Mouse (Mus musculus): Measurements from ENCODE around the gene Tead1.

Gene Tead1

DNA sequence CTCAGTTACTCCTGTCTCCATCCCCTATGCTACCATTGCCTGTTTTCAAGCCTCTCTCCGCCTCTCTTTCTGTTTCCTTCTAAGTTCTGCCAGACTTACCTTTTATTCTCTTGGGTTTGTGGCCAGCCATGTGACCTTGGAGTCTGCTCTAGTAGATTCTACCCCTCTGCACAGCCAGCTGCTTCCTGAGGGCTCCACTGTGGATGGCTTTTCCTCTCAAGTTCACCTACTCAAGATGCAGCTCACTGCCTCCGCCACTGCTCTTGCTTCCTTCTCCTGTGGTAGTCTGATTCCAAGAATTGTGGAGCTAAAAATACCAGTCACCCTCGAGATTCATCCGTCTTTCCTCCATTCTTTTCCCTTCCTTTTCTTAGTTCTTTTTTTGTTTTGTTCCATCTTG, 140.7 kb downstream of the Tead1 start:
- no peak for DNase-seq (ENCODE audit: low spot score)

DNA sequence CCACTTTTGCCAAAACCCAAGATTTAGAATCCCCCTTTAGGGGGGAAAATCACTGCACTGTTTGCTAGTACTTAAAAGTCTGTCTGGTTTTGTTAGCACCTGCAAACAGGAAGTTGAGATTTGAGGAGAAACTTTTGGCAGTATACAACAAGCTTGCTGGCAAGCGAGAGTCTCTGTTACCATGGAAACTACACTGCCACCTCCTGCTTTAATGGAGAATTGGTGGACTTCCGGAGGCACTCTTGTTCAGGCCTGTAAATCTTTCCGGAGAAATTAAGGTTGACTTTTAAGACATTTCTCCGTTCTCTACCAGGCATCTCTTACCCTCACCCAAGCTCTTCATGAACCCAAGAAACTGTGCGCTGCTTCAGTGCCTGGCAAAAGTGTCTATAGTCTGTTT, 143.8 kb downstream of the Tead1 start:
- no peak for DNase-seq (ENCODE audit: low spot score)

DNA sequence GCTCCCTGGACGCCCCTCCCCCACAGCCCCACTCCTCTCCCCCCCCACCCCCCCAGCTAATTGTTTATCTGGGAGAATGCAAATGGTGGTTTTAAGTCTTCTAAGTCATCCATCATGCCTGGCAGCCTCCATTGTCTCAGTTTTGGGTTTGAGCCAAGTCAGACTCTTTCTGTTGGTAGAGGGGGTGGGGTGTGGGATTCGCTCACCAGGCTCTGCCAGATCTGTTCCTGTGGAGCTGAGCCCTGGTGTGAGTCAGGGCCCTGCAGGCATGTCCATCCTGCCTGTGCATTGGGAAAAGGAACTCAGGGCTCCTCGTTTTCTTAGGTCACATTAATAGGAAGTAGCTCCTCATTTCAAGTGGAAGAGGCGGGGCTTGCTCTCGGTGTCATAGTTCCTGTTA, 144.5 kb downstream of the Tead1 start:
- no peak for DNase-seq (ENCODE audit: low spot score)

DNA sequence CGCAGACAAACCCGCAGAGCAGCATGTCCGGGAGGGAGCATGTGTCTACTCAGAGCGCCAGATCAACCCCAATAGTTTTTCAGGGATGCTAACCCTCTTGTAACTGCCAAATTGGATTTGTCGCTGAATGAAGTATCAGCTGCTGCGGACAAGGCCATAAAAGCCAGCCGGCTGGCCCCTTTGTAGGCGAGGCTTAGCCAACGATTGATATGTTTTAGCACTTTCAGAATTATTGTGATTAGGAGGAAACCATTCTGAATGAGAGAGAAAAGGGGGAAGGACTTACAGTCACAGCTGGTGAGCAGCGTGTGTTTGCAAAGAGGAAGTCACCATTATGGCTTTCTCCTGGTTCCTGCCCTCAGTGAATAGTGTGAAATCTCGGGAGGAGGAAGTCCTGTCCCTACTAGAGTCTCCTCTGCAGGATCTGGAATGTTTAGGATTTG, 146.2 kb downstream of the Tead1 start:
- DNase-seq (ENCODE audit: low spot score), result no peak

DNA sequence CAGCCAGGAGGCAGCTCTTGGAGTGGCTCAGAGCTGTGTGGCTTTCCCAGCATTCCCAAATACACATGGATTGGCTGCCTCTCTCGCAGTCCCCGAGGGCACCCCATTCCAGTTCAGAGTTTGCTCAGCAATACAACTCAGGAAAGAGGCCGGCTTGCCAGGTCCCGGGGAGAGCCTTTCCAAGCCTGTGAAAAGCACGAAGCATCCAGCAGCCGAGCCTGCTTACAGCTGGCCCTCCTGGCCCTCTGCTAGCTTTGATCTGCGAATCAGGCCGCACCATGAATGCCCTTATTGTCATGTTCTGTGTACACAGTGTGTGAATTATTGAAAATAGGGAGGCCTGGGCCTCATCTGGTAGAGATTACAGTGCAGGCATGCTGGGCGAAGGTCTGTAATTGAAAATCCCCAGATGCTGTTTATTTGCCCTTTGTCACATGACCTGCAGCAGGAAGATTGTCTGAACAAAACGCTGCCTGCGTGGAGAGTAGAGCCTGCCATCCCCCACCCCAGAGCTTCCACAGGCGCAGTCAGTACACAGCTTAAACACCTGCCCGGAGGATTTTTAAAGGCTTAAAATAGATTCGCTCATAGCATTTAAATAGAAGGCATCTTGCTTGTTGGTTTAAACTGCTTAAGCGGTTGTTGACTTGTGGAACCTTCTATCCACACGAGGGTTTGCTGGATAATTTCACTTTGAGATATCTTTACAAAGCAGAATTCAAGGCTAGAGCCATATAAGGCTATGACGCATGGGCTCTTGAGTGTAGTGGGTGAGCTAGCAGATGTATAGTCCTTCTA, 147.2 kb downstream of the Tead1 start:
- DNase-seq (ENCODE audit: low spot score), result no peak

DNA sequence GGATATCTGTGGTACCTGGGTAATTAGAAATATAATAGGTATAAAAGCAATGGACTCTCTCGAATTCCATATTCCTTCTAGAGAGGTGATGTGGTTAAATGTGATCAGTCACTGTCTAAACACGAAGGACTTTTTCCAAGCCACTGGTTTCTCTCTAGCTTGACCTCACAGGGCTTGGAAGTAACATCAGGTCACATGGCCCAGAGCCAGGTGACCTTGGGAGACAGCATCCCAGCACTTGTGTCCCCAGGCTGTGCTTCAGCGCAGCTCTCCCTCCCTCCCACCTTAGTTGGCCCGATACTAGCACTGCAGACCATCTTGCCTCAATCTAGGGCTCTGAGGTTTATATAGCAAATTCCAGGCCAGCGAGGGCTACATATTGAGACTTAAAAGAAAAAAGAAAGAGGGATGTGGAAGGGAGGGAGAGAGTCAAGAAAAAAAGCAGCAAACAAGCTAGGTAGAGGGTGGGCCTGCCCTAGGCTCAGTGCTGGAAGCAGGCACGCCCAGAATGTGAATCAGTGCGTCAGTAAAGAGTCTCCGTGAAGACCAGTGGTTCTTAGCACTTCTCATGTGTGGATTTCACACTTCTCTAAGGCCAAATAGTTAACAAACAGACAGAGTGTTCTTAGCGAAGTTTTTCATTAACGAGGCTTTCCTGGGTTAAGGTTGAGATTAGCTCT, 149.0 kb downstream of the Tead1 start:
- DNase-seq (ENCODE audit: low spot score), result no peak

DNA sequence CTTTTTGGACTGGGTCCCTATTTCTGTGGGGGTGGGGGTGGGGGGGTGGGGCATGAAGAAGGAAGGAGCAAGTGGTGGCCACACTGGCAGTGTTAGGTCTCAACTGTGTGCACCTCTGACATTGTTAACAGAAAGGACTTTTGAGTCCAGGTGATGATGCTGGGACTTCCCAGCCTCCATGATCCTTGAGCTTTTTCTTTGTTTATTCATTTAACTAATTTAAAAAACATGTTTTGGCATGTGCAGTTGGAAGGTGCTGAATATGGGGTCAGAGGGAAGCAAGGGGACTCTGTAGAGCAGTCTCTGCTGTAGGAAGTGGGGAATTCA, 149.5 kb downstream of the Tead1 start:
- no peak for DNase-seq (ENCODE audit: low spot score)

DNA sequence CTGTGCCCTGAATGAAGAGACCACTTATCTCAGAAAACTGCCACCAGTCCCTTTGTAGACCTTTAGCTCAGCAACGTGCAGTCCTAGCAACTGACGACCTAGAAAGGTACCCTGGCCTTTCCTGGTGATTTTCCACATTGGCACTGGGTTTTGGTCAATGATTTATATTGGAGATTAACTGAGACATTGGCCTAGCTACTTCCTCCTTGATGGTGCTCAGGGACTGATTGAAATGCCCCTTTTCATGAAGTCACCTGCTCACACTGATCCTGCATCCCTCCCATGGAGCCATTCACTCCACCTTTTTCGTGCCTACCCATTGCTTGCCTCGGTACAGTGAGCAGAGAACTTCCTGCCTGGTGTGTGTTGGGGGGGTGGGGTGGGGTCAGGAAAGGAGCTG, 151.8 kb downstream of the Tead1 start:
- no peak for DNase-seq (ENCODE audit: low spot score)

DNA sequence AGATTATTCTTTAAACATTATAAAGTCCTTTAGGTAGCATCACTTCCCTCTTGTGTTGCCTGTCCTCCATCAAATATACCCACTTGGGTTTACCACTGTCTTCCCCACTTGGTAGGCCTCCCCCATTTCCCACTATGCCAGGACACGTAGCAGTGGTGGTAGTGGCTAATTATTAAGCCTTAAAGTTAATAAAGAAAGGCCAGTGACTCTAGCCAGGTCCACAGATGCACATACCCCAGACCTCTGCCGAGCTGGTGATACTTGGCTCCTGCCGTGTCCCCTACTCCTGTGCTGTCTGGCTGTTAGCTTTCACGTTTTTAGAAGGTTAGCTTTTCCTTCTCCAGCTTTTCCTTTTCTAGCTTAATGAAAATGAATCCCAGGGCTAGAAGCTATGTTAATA, 152.3 kb downstream of the Tead1 start:
- no peak for DNase-seq (ENCODE audit: low spot score)

DNA sequence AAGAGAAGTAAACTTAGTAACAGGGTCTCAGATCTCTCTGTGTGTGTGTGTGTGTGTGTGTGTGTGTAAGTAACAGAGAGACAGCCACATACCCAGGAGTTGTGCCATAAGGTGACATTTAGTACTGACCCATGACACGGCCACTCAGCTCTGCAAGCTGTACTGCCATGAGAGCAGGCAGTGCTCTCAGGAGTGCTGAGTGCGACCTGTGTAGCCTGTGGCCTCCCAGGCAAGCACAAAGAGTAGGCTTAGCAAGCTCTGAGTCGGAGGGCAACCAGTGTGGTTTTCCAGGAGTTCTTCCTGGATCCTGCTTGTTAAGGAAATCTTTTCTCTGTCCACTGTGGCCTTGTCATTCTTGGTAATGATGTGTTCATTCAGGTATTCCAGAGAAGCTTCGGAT, 154.0 kb downstream of the Tead1 start:
- no peak for DNase-seq (ENCODE audit: low spot score)

DNA sequence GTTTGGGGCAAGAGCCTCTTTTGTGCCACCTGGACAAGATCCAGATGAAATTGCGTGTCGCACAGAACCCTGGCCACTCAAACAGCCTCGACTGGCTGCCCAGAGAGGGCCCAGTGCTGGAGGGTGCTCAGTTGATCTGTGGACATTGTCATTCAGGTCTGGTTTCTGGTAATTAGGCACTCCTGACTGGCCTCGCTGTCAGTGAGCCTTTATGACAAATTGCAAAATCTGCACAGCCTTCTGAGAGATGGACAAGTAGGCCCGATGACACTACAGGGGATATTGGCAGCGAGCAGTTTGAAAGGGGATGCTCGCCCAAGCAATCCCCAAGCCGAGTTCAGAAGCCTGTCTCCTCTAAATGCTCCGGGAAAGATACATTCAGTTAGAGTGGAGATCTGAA, 157.0 kb downstream of the Tead1 start:
- DNase-seq (ENCODE audit: low spot score), result no peak

DNA sequence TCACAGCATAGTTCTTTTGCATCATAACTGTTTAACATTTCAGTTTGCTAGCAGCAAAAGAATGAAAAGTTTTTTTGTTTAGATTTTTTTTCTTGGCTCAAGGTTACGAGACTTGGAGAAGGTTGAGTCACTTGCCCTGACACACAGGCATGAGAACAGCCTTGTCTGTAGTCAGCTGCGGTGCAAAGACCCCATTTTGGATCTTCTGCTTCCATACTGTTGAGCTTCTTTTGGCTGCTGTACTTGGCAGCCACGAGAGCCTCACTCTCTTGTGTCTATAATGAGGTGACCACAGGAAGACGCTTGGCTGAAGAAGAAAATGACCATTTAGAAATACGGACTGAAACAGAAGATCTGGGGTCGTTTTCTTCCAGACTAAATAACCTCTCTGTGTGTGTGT, 159.0 kb downstream of the Tead1 start:
- DNase-seq (ENCODE audit: low spot score), result no peak

DNA sequence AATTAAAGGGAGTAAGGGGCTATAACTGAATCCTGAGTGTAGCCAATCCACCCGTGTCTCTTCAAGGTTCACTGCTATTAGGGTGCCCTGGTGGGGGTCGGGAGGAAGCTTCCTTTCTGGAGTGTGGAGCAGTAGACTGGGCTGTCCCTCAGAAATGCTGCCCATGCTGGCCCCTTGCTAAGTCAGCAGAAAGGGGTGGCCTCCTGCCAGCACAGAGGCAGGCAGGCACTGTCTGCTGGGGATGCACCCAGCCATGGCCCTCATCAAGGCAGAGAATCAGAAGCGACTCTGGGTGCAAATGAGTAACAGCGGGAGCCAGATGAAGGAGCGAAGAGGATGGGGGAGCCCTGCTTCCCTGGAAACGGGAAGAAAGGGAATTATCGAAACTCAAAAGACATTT, 161.2 kb downstream of the Tead1 start:
- no peak for DNase-seq (ENCODE audit: low spot score)

DNA sequence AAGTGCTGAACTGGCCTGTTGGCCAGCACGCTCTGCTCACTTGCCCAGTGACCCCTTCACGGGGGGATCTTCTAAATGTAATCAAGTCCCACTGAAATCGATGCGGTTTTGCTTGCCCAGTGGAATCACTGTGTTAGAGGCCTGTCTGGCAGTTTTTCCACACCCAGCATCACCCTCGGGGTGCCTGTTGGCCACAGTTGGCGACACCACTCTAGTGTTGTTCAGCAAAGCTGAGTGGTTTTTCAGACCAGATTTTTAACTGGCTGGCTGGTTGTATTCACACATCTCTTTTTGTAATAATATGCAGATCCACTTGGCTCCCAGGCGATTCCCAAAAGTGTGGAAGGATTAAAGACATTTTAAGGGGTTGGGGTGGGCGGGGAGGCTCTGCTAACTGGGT, 161.8 kb downstream of the Tead1 start:
- no peak for DNase-seq (ENCODE audit: low spot score)

DNA sequence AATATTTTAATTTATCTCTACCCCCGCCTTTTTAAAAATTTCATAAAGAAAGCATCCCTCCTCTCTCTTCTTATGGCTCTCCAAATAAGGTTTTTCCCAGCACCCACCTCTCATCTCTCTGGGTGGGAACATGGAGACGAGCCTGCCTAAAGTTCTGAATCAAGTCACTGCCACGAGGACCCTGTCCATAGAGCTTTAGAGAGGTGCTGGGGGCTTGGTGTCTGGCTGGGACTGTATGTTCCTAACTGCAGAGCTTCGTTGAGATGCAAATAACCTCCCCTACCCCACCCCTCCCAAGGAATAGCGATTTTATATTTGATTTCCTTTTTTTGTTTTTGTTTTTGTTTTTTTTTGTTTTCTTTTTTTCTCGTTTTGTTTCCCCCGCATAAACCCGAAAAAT, 162.4 kb downstream of the Tead1 start:
- DNase-seq (ENCODE audit: low spot score), result no peak

DNA sequence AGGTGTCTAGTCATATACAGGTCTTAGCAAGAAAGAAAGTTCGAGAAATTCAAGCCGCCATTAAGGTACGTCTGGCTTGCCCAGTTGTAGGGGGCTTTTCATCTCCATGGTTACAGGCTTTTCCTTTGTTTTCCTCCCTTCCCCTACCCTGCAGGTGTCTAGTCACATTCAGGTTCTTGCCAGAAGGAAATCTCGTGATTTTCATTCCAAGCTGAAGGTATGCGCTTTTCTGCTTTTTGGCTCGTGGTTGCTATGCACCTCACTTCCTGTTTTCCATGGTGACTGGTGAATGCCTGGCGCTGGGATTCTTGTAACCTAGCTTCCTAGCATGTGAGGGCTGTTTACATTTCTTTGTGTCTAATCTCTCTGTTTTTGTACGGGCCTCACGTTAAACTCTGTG, 162.8 kb downstream of the Tead1 start:
- DNase-seq (ENCODE audit: low spot score), result no peak

DNA sequence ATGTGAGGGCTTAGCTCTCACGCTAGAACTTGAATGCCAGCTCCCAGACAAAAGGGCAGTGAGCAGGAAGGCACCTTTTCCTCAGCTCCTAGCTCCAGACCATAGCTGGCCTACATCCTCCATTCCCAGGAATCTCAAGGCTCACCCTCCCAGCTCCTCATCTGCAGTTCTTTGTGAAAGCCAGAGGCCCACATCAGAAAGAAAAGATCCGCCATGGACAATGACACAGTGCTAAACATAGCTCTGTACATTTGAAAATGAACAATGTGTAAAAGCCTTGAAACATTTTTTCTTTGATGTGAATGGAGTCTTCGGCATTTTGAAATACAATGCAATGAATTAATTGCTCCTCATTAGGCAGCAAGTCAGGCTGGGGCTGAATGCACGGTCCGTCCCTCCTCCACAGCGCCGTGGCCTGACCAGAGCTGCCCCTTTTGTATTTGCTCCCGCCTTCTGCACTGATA, 172.2 kb downstream of the Tead1 start:
- no peak for DNase-seq (ENCODE audit: low spot score)

DNA sequence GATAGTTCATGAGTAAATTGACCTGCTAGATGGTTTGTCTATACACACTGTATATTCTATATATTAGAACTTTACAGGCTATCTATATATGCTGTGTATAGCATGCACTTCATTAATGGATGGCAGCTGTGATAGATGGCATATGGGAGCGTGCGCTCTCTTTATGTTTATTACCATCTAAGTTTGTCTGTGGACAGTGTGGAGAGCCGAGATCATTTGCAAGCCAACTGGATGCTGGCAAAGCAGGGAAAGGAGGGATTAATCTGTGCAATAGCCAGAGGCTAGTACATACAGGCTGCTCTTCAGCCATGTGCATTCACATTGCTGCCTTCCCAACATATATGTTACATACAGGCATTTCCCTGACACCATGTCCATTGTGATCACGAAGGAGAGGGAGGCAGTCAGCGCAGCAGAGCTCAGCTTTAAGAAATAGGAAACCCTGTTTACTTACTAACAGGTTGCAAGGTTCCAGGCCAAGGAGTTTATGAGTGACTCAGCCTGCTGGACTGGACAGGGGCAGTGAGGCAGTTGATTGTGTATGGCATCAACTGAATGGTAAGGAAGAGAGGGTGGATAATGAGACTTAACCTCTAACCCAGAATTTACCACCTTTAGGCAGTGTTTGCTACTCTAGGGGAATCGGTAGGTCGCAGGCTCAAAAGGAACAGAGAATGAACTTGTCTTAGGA, 173.2 kb downstream of the Tead1 start:
- DNase-seq (ENCODE audit: low spot score), result no peak

DNA sequence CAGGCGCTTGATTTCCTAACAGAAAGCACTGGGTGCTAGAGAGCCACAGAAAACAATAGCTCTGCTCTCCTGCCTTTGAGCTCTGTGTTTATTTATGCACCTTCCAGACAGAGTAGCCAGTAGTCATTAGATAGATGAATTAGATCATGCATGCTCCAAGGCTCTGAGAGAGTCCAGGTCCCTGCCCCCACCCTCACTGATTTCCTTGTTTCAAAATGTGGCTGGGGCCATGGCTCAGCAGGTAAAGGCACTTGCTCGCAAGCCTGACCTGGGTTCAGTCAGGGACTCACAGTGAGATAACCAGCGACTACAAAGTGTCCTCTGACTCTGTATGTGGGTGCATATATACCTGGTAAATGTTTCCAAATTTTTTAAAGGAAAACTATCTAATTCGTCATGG, 174.7 kb downstream of the Tead1 start:
- no peak for DNase-seq (ENCODE audit: low spot score)

DNA sequence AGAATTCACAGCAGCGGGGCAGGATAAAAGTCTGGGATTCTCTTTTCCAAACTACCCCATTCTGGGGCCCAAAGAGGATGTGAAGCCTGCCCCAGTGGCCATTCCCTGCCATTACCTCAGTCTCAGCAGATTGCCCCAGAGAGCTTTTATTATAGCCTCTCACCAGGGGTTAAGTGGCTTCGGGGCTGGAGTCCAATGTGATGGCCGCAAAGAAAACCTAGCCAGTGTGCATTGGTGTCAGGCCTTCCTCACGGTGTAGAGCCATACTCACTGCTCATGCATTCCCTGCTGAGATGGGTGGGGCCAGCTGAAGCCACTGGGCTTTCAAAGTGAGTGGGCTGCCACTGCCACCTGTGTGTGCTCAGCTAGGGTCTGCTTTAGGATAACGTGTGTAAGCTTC, 175.4 kb downstream of the Tead1 start:
- DNase-seq (ENCODE audit: low spot score), result no peak

DNA sequence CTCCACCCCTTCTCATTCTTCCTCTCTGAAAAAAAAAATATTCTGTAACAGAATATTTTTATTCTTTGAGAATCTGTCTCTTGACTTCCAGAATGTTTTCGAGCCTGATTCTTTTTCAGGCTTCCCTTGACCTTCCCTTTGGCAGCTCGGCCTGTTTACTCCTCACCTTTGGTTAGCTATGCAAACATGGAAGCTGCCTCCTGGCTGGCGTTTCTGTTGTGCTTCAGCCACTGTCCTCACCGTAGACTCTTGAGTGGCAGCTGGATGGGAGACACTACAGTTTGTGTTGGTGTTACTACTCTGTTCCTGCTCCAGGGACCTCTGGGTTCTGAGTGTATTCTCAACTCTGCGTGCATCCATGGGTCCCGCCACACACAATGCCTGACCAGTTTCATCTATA, 176.3 kb downstream of the Tead1 start:
- no peak for DNase-seq (ENCODE audit: low spot score)

DNA sequence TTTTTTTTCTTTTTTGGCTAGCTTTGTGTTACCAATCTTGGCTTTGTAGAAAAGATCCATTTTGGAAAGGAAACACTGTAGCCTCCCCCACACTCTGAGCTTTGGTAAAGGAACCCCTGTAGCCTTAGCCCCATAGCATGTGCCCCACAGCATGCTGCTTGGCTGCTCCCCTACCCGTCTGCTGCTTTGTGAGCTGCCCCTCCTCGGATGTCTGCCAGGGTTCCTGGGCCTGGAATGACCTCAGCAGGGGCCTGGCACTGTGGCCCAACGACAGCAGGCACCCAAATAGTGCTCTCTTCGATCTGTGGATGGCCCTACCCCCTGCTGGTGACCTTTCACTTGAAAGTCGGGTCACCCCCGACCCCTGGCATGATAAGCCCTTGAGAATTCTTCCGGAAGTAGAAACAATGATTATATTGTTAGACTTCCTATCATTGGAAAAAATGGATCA, 177.0 kb downstream of the Tead1 start:
- DNase-seq (ENCODE audit: low spot score), result no peak

DNA sequence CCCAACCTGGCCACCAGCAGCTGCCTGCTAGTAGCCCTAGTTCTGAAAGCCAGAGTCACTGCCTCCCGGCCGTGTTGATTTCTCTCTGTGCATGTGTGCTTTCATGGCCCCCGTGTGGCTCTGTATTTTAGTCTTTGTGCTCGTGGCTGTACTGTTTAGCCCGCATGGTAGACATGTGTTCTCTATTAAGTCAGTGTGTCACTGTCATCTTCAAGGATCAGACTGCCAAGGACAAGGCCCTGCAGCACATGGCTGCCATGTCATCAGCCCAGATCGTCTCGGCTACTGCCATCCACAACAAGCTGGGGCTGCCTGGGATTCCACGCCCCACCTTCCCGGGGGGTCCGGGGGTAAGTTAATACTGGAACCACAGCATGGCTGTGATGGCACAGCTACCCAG, 177.5 kb downstream of the Tead1 start:
- no peak for DNase-seq (ENCODE audit: low spot score)

All from c-Kit-positive CD71-positive TER-119-positive erythroid progenitor cells, embryonic 14.5 days (primary cell).